Mouse (Mus musculus) neural tube, embryonic 14.5 days (tissue): Measurements from ENCODE around the gene Grn. TPM values are rescaled to one million over a fixed set of nuclear protein-coding genes. Genes with fewer than 3 reads are reported as not detected.

Source experiments
- ATAC-seq: fragments of 200-750 bp; cut with Nextera tagmentation; 2 replicates; pipeline ENCODE4 v1.8.0; 2017; ENCODE audit warnings: low read depth, mild to moderate bottlenecking, moderate TSS enrichment, moderate library complexity
- H3K27ac ChIP-seq: fragments of 300-500 bp; sonication (generic); 2 replicates; pipeline ENCODE4 v1.5.1; 2014; ENCODE audit warnings: low read depth, mild to moderate bottlenecking, control low read depth, low read length, moderate library complexity, mixed read lengths
- H3K27me3 ChIP-seq: fragments of 300-500 bp; sonication (generic); 2 replicates; pipeline ENCODE4 v1.6.1; 2014; ENCODE audit warnings: low read length; ENCODE audit not compliant: control insufficient read depth, insufficient read depth
- H3K36me3 ChIP-seq: fragments of 300-500 bp; sonication (generic); 2 replicates; pipeline ENCODE4 v1.6.1; 2014; ENCODE audit warnings: low read length, mixed read lengths; ENCODE audit not compliant: control insufficient read depth, insufficient read depth
- H3K4me1 ChIP-seq: fragments of 300-500 bp; sonication (generic); 2 replicates; pipeline ENCODE4 v1.6.1; 2014; ENCODE audit warnings: low read length; ENCODE audit not compliant: control insufficient read depth, insufficient read depth
- H3K4me2 ChIP-seq: fragments of 300-500 bp; sonication (generic); 2 replicates; pipeline ENCODE4 v1.6.1; 2014; ENCODE audit warnings: mild to moderate bottlenecking, low read depth, low read length, control low read depth
- H3K4me3 ChIP-seq: fragments of 300-500 bp; sonication (generic); 2 replicates; pipeline ENCODE4 v1.5.1; 2014; ENCODE audit warnings: low read depth, low read length, control low read depth, mixed read lengths
- H3K9ac ChIP-seq: fragments of 300-500 bp; sonication (generic); replicated peaks from 2 replicates; pipeline ENCODE4 v1.6.1; 2014; ENCODE audit warnings: low read depth, mild to moderate bottlenecking, control low read depth, low read length, mixed read lengths
- H3K9me3 ChIP-seq: fragments of 300-500 bp; sonication (generic); 2 replicates; pipeline ENCODE4 v1.6.1; 2016; ENCODE audit warnings: low read length; ENCODE audit not compliant: control insufficient read depth
- WGBS: fragments of 180-500 bp; shearing (Covaris S2); extraction: QIAGEN DNeasy Blood & Tissue Kit; methylation state at CpG from one replicate; pipeline ENCODE4 v1.1.7; 2014; 5-methylcytosine and 5-hydroxymethylcytosine counted together
- polyA plus RNA-seq: library from polyadenylated mRNA; unstranded; fragments of >200 nt; fragmentation: Nextera tagmentation; extraction: Ambion mirVana; gene quantifications from 2 replicates; pipeline ENCODE4 v1.2.1, GENCODE M21; 2014

Grn gene
- polyA plus RNA-seq, 1 experiment from 2014 or later = 43.3 TPM

DNA sequence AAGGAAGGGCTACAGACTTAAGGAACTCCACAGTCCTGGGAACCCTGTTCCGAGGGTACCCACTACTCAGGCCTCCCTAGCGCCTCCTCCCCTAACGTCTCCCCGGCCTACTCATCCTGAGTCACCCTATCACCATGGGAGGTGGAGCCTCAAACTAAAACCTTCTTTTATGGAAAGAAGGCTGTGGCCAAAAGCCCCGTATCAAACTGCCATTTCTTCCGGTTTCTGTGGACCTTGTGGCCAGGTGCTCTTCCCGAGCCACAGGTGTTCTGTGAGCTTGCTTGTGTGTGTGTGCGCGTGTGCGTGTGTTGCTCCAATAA, 6.3 kb downstream of the Grn start:
- H3K4me2 ChIP-seq = no peak overlapping the region
- H3K9ac ChIP-seq = no peak overlapping the region
- H3K4me1 ChIP-seq = peaks cover 20% of the 10 kb centered on the region
- H3K27ac ChIP-seq = no peak overlapping the region
- no peaks in the 10 kb centered on the region for H3K9me3 ChIP-seq
- no peak overlapping the region for H3K4me3 ChIP-seq
- WGBS = 81% methylated on average over 10 of the region's 10 CpGs
- H3K36me3 ChIP-seq = peaks cover 56% of the 10 kb centered on the region
- no peaks in the 10 kb centered on the region for H3K27me3 ChIP-seq
- no peak for ATAC-seq

DNA sequence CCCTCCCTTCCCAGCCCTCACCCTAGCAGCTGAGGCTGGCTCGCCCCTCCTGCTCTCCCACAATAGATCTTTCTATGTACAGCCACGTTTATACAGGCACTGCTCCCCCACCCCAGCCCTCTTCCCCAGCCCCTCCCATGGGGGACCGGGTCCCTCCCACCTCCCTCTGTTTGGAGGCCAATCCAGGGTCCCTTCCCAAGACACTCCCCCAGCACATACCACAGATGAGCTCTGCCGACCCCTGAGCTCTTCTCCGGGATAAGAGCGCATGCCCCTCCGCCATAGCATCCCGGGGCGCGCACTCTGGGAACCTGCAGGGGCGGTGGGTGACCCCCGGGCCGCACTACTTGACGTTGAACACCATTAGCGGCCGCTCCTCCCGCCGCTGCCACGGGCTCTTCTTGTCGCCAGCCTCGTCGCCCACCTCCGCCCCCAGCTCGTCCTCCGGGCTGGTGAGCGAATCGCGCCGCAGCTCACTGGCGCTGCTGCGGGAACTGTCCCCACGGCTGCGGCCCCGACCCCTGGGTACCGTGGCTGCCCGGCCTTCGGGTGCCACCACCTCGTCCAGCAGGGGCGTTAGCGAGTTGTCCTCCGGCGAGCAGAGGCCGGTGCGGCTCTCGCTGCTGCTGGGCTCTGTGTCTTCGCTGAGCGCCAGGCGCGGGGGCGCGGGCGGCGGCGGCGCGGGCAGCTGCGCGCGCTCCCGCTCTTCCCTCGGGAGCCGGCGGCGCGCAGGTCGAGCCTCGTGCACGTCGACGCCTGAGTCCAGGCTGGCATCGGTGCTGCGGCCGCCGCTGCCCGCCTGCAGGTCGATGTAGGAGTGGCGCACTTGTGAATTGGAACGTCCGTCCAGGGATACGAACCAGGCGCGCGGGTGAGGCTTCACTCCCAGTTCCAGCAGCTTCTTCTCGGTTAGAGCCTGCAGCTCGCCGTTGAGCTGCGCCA, 7.3 kb downstream of the Grn start:
- peak overlapping the region; percentile 34 for H3K27ac ChIP-seq
- peaks cover 56% of the 10 kb centered on the region for H3K36me3 ChIP-seq
- H3K4me1 ChIP-seq = peaks cover 18% of the 10 kb centered on the region
- ATAC-seq = peak; percentile 15; the same call in 1 of the 2 replicates
- H3K27me3 ChIP-seq = no peaks in the 10 kb centered on the region
- 5% methylated on average over 80 of the region's 87 CpGs for WGBS
- peak overlapping the region; percentile 52 for H3K4me2 ChIP-seq
- H3K9ac ChIP-seq = peak overlapping the region; percentile 39
- no peaks in the 10 kb centered on the region for H3K9me3 ChIP-seq
- H3K4me3 ChIP-seq = peak overlapping the region; percentile 24

DNA sequence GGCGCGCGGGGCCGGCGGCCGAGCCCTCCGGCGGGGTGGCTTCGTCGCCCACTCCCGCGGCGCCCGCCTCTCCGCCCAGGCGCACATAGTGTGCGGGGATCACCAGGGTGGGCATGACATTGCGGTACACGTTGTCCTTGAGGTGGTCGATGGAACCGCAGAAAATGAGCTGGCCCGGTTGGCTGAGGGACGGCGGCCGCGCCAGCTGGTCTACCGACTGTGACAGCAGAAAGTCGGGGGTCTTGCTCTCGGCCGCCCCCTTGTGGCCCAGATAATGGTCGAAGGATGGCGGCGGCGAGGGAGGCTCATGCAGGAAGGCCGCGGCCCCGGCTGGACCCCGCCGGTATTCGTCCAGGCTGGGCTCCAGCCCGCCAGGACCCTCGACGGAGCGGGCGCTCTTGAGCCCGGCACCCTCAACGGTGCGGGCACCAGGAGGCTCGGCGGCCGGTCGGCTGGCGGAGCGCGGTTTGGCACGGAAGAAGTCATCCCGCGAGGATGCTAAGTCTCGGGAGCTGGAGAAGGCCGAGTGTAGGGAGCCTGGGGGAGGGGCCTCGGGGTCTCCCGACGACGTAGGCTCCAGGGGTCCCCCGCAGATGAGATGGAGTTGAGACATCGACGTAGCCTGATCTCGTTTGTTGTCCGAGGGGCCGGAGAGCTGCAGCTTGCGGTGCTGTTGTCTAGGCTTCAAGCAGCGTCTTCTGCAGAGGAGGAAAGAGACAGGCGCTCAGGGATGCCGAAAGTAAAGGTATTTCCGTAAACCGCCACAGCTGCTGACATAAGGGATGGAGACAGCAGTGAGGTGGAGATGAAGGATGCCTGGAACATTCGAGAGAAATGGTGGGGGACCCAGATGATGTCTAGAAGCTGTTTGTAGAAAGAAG, 8.3 kb downstream of the Grn start:
- peak overlapping the region; percentile 39; the same call in 1 of the 2 replicates for H3K9ac ChIP-seq

DNA sequence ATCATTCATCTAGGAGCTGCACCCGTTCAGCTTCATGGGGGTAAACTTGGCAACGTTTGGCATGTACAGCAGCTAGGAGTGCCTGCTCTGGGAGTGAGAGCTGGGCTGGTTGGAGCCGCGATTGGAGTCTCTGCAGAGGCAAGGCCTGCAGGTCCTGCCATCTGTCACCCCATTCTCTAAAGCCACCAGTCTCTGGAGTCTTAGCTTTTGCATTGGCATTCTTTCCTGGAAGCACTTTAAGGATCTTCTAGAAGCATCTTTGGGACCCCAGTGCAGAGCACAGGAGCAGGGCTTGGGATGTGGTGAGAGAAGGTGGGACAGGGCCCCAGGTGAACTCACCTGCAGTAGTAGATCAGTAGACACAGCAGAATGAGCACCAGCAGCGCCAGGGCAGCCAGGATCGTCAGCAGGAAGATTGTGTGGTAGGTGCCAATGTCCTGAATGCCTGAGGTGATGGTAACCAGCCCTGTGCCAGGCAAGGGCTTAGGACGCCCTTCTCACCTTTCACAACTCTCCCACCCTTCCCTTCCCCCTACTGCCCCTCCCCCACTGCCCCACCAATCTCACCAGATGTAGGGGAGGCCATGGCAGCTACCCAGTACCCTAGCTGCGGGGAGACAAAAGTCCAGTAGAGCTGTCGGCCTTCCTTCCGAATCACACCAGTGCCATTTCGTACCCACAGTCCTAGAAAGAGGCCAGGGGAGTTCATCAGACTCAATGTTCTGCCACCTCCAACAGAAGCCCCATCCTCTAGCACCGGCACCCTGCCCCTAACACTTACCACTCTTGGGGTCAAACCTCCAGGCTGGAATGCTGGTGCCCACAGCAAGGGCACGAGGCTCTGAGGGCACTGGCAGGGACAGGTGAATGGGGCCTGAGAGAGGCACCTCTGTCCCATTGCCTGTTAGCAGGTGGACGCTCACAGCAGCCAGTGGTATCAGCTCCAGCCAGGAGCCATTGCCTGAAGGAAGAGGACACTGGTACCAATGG, 9.3 kb downstream of the Grn start:
- Histone ChIP-seq H3K27ac (no peak overlapping the region), H3K9me3 (no peaks in the 10 kb centered on the region), H3K4me3 (no peak overlapping the region), H3K36me3 (peaks cover 61% of the 10 kb centered on the region), H3K27me3 (no peaks in the 10 kb centered on the region), H3K4me2 (no peak overlapping the region), H3K9ac (no peak overlapping the region; the same call in 1 of the 2 replicates), H3K4me1 (peaks cover 18% of the 10 kb centered on the region)
- 76% methylated on average over 14 of the region's 14 CpGs for WGBS
- no peak for ATAC-seq

More for the DNA sequence above, 8.3 kb downstream of the Grn start:
- Histone ChIP-seq H3K36me3 (peaks cover 61% of the 10 kb centered on the region), H3K4me3 (peak overlapping the region; percentile 24; the same call in 1 of the 2 replicates), H3K27me3 (no peaks in the 10 kb centered on the region), H3K4me2 (peak overlapping the region; percentile 52), H3K9me3 (no peaks in the 10 kb centered on the region), H3K4me1 (peaks cover 18% of the 10 kb centered on the region), H3K27ac (peak overlapping the region; percentile 34; the same call in 1 of the 2 replicates)
- peak; percentile 38; the same call in 1 of the 2 replicates for ATAC-seq
- 8% methylated on average over 73 of the region's 77 CpGs for WGBS

DNA sequence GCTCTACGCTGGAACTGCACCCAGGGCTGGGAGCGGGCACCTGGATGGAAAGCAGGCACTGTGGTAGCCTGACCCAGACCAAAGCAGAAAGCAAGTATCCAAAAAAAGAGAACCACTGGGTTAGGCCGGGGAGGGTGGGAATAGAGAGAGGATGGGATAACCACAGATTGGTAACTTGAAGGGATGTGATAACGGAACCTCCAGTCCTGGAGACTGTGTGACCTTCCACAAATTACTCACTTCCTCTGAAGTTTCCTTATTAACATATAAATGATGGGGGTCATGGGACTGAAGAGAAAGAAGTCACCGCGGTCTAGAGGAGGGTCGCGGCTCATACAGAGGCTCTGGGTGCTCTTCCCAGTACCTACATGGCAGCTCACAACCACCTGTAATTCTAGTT, 10.1 kb downstream of the Grn start:
- H3K4me2 ChIP-seq = no peak overlapping the region
- no peak overlapping the region for H3K27ac ChIP-seq
- peaks cover 54% of the 10 kb centered on the region for H3K36me3 ChIP-seq
- no peaks in the 10 kb centered on the region for H3K9me3 ChIP-seq
- no peak overlapping the region for H3K4me3 ChIP-seq
- WGBS = 81% methylated on average over 8 of the region's 8 CpGs
- peaks cover 25% of the 10 kb centered on the region for H3K4me1 ChIP-seq
- no peak overlapping the region for H3K9ac ChIP-seq
- ATAC-seq = no peak
- H3K27me3 ChIP-seq = no peaks in the 10 kb centered on the region

DNA sequence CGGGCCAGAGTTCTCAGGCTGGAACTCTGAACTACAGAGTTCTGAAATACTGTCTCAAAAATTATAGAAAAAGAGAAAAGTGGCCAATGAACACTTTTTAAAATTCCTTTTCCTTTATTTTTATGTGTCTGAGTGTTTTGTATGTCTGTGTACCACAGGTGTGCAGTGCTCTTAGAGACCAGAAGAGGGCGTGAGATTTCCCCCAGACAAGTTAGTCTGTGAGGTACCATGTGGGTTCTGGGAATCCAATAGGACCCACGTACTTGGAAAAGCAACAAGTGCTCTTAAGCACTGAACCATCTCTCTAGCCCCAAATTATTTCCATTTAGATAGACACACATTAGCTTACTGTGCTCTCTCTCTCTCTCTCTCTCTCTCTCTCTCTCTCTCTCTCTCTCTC, 11.3 kb downstream of the Grn start:
- Histone ChIP-seq H3K4me3 (no peak overlapping the region), H3K9ac (no peak overlapping the region), H3K27me3 (no peaks in the 10 kb centered on the region), H3K4me1 (peaks cover 35% of the 10 kb centered on the region), H3K9me3 (no peaks in the 10 kb centered on the region), H3K4me2 (no peak overlapping the region), H3K36me3 (peaks cover 42% of the 10 kb centered on the region), H3K27ac (no peak overlapping the region)
- WGBS = 84% methylated on average over 3 of the region's 3 CpGs
- no peak for ATAC-seq

DNA sequence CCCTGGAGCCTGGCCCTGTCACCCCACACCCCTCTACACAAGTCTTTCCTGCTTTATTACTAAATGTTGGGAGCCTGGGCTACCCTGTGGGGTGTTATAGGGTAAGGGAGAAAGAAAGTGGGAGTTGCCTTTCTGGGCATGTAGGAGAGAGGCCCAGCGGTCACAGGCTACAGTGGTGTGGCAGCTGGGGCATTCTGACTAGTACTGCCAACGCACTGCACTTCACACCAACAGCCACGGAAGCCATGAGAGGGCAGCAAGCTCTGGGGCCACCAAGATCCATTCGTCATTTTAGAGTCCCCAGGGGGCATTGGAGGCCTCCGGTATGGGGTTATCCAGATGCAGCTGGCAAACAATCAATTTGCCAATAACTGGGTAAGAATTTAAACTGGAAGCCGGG, 12.0 kb downstream of the Grn start:
- no peak overlapping the region for H3K4me2 ChIP-seq
- peaks cover 39% of the 10 kb centered on the region for H3K36me3 ChIP-seq
- H3K27ac ChIP-seq = no peak overlapping the region
- peaks cover 34% of the 10 kb centered on the region for H3K4me1 ChIP-seq
- no peak overlapping the region for H3K4me3 ChIP-seq
- no peaks in the 10 kb centered on the region for H3K27me3 ChIP-seq
- 65% methylated on average over 6 of the region's 6 CpGs for WGBS
- no peak for ATAC-seq
- no peaks in the 10 kb centered on the region for H3K9me3 ChIP-seq
- no peak overlapping the region for H3K9ac ChIP-seq

DNA sequence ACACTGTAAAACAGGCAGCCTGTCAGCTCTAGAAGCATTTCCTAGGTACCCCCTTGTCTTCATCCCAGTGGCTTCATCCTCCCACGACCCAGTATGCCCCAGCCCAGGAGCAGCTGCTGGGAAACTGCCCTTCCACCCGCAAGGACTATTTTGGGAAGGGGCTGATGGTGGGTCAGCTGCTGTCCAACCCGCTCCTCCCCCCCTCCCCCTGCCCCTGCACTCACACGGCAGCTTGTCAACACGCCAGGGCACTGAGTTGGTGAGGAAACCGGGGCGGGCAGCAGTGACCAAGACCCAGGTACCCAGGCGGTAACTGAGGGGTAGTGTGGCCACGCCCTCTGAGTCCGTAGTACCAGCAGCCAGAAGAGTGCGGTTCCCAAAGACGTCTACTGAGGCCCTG, 13.6 kb downstream of the Grn start:
- no peaks in the 10 kb centered on the region for H3K27me3 ChIP-seq
- no peak overlapping the region for H3K4me3 ChIP-seq
- H3K4me1 ChIP-seq = peaks cover 24% of the 10 kb centered on the region
- no peak overlapping the region for H3K9ac ChIP-seq
- no peak overlapping the region for H3K27ac ChIP-seq
- no peak for ATAC-seq
- WGBS = 66% methylated on average over 12 of the region's 12 CpGs
- peaks cover 25% of the 10 kb centered on the region for H3K36me3 ChIP-seq
- H3K4me2 ChIP-seq = no peak overlapping the region
- H3K9me3 ChIP-seq = no peaks in the 10 kb centered on the region
